Mouse (Mus musculus): ENCODE results near the gene Baz2b.

The Baz2b gene

DNA sequence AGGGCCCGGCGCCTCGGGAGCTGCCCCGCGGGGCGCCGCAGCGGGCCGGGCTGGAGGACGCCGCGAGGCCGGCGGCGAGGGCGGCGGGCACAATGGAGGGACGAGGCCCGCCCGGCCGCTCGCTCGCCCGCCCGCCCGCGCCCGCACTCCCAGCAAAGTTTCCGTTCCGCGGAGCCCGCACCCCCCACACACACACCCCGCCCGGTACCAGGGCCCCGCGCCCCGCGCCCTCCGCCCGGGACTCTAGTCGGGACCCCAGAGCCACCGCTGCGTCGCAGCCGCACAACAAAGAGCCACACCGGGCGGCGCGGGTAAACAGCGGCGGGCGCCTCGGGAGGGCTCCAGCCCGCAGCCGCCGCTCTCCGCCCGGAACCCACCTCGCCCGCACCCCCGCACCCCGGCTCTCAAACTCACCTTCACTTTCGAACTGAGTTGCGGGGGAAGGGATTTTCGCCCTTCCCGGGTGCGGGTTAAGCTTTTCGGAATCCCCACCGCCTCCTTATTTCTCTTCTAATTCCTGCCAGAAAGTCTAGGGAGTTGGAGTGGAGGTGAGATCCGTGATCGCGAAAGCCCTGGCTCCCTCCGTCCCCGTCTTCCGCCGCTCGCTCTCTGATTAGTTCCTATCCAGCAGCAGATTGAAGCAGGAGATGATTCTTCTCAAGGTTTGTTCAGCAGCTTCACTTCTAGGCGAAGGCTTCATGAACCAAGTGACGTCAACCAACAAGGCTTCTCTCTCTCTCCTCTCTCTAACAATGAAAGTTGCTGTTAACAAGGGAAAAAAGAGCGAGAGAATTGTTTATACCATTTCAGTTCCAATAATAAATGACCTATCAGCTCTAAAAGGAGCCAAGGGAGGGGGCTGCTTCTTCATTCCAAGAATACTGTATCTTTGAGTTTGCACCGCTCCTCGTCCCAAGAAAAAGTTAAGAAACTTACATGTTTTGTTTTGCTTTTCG lies 84.3 kb downstream of the Baz2b start:
- Histone ChIP-seq H3K4me1 (replicated peaks; ENCODE audit: low read depth, low read length) (peaks cover 32% of the 10 kb centered on the region), H3K36me3 (ENCODE audit: insufficient read depth, low read length) (no peaks in the 10 kb centered on the region), H3K4me3 (replicated peaks; ENCODE audit: low read length) (peak overlapping the region; percentile 91), H3K27me3 (ENCODE audit: insufficient read depth, low read length) (peaks cover 9% of the 10 kb centered on the region; the same call in 1 of the 2 replicates), H3K9me3 (ENCODE audit: low read length) (no peaks in the 10 kb centered on the region)
- no peak for TF ChIP-seq NANOG (IDR thresholded peaks at IDR 0.05; ENCODE audit: borderline replicate concordance, low read length)
- TF ChIP-seq POU5F1 (IDR thresholded peaks at IDR 0.05; ENCODE audit: borderline replicate concordance, low read length), result no peak
- no peak for TF ChIP-seq CTCF (conservative IDR thresholded peaks at IDR 0.05; ENCODE audit: low read length)

DNA sequence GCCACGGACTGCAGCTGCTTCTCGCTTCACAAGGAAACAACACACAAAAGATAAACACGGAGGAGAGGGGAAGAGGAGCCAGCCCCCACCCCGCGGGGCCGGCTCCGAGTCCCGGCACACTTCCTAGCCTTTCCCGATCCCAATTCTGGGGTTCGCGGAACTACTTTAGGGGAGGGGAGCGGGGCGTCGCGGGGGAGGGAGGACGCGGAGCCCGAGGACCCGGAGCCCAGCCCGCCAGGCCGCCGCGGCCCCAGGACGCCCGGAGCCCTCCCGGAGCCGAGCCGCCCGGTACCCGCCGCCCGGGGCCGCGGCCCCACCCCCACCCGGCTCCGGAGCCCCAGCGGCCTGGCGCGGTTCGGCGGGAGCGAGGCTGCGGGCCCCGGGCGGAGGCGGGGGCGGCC lies 85.0 kb downstream of the Baz2b start:
- Histone ChIP-seq H3K4me3 (replicated peaks; ENCODE audit: low read length) (peak overlapping the region; percentile 91), H3K9me3 (ENCODE audit: low read length) (no peaks in the 10 kb centered on the region), H3K27me3 (ENCODE audit: insufficient read depth, low read length) (peaks cover 7% of the 10 kb centered on the region; the same call in 1 of the 2 replicates), H3K4me1 (replicated peaks; ENCODE audit: low read depth, low read length) (peaks cover 35% of the 10 kb centered on the region), H3K36me3 (ENCODE audit: insufficient read depth, low read length) (no peaks in the 10 kb centered on the region)
- TF ChIP-seq NANOG (IDR thresholded peaks at IDR 0.05; ENCODE audit: borderline replicate concordance, low read length) (no peak), POU5F1 (IDR thresholded peaks at IDR 0.05; ENCODE audit: borderline replicate concordance, low read length) (no peak), CTCF (conservative IDR thresholded peaks at IDR 0.05; ENCODE audit: low read length) (no peak)

DNA sequence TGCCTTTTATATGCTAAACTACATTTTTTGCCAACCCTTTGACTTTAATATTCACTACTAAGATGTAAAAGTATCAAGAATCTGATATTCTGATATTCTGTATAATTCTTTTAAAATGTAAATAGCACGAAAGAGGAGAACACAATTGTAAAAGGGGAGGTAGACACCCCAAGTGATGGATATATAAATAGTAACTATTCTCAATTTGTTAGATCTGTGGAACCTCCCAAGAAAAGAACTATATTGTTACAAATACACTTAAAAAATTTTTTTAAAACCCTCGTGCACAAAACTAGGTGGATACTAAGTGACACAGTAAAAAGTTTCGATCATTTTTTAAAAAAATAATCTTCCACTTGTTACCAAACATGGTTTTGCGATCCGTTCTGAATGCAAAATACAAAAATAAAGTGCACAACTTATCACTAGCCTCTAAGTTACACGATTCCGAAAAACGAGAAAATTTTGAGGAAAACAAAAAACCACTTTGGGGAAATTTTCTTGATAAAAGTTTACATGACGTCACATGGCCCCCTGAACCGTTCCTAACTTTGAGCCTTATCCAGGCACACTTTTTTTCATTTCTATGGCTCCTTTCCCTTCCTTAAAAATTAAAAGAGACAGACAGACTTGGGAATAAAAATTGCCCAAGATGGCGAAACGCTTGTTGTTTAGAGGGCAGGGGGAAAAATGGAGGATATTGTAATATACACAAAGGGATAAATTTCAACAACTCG lies 85.6 kb downstream of the Baz2b start:
- Histone ChIP-seq H3K36me3 (ENCODE audit: insufficient read depth, low read length) (no peaks in the 10 kb centered on the region), H3K4me1 (replicated peaks; ENCODE audit: low read depth, low read length) (peaks cover 35% of the 10 kb centered on the region), H3K4me3 (replicated peaks; ENCODE audit: low read length) (peak overlapping the region; percentile 91), H3K27me3 (ENCODE audit: insufficient read depth, low read length) (peaks cover 7% of the 10 kb centered on the region; the same call in 1 of the 2 replicates), H3K9me3 (ENCODE audit: low read length) (no peaks in the 10 kb centered on the region)
- TF ChIP-seq CTCF (conservative IDR thresholded peaks at IDR 0.05; ENCODE audit: low read length) (no peak), NANOG (IDR thresholded peaks at IDR 0.05; ENCODE audit: borderline replicate concordance, low read length) (no peak), POU5F1 (IDR thresholded peaks at IDR 0.05; ENCODE audit: borderline replicate concordance, low read length) (no peak)

DNA sequence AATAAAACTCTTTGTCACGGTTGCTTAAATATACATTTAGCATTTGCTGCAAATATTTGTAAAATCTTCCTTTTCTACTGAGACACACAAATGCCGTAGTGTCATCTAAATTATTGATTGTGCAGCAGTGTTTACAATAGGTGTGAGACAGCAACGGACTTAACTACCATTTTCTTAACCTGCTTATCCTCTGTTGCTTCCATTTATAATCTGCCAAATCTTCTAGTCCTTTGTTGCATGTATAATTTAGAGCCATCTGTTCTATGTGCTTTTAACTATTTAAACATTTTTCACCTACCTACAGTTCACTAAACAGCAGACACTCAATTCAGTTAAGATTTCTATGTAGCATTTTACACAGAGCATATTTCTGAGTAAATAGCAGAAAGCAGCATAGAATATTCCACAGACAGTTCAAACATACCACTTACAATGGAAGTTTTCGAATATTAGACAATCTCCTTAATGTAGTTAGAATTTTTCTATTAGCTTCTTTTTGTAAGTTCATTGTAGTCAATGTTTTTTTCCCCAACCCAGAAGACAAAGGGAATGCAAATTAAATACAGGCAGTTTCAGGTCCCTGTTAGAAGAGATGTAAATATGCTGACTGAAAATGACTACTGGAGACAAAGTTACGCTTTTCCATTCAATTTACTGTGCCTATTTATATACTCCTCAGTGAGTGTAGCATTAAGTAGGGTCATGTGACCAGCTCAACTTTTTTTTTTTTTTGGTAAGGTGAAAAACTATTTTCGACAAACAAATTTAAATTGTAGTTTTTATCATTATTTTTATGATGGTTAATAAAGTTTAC lies 86.4 kb downstream of the Baz2b start:
- no peaks in the 10 kb centered on the region for H3K36me3 ChIP-seq (ENCODE audit: insufficient read depth, low read length)
- no peaks in the 10 kb centered on the region for H3K9me3 ChIP-seq (ENCODE audit: low read length)
- no peak overlapping the region for H3K4me3 ChIP-seq (replicated peaks; ENCODE audit: low read length)
- H3K27me3 ChIP-seq (ENCODE audit: insufficient read depth, low read length), result 0 out of 2 replicates have a peak, but pooled peaks cover 7% of the 10 kb centered on the region
- no peak for TF ChIP-seq POU5F1 (IDR thresholded peaks at IDR 0.05; ENCODE audit: borderline replicate concordance, low read length)
- TF ChIP-seq NANOG (IDR thresholded peaks at IDR 0.05; ENCODE audit: borderline replicate concordance, low read length), result no peak
- peaks cover 35% of the 10 kb centered on the region for H3K4me1 ChIP-seq (replicated peaks; ENCODE audit: low read depth, low read length)

DNA sequence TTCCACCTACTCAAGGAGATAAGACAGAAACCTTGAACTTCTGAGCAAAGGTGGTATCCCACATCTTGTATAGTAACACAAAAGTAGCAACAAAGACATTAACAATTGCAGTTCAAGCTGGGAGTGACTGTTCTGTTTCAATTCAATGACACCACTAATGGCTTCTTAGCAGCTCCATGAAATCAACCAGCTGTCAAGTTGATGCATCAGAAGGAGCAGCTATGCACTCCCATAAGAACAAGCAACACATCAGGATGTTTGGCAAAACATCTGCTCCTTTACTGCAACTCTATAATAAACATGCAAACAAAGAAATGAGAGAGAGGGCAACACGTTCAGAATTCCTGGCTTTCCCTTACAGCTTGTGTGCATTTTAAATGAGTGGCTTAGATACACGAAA lies 87.5 kb downstream of the Baz2b start:
- no peaks in the 10 kb centered on the region for H3K36me3 ChIP-seq (ENCODE audit: insufficient read depth, low read length)
- H3K4me3 ChIP-seq (replicated peaks; ENCODE audit: low read length), result no peak overlapping the region
- TF ChIP-seq CTCF (conservative IDR thresholded peaks at IDR 0.05; ENCODE audit: low read length) (no peak), POU5F1 (IDR thresholded peaks at IDR 0.05; ENCODE audit: borderline replicate concordance, low read length) (no peak), NANOG (IDR thresholded peaks at IDR 0.05; ENCODE audit: borderline replicate concordance, low read length) (peak; percentile 53; the same call in 1 of the 2 replicates)
- H3K27me3 ChIP-seq (ENCODE audit: insufficient read depth, low read length), result 0 out of 2 replicates have a peak, but pooled peaks cover 7% of the 10 kb centered on the region
- H3K4me1 ChIP-seq (replicated peaks; ENCODE audit: low read depth, low read length), result peaks cover 34% of the 10 kb centered on the region
- H3K9me3 ChIP-seq (ENCODE audit: low read length), result no peaks in the 10 kb centered on the region

DNA sequence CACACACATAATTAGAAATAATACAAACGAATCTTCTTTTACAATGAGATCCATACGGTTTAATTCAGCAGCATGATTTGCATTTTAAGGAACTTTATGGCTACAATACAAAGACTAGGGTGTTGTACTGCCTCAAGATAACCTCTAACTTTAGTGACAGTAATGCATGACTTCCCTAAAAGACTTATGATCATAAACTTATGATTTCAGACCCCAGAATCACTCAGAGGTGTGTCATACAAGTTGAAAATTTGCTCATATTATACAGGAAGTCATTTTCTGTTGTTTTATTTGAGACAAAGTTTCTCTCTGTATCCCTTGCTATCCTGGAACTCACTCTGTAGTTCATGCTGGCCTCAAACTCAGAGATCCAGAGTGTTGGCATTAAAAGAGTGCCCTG lies 89.0 kb downstream of the Baz2b start:
- TF ChIP-seq POU5F1 (IDR thresholded peaks at IDR 0.05; ENCODE audit: borderline replicate concordance, low read length), result no peak
- no peak for TF ChIP-seq NANOG (IDR thresholded peaks at IDR 0.05; ENCODE audit: borderline replicate concordance, low read length)
- TF ChIP-seq CTCF (conservative IDR thresholded peaks at IDR 0.05; ENCODE audit: low read length), result no peak
- H3K4me3 ChIP-seq (replicated peaks; ENCODE audit: low read length), result no peak overlapping the region
- H3K4me1 ChIP-seq (replicated peaks; ENCODE audit: low read depth, low read length), result peaks cover 20% of the 10 kb centered on the region
- H3K27me3 ChIP-seq (ENCODE audit: insufficient read depth, low read length), result 0 out of 2 replicates have a peak, but pooled peaks cover 3% of the 10 kb centered on the region
- H3K9me3 ChIP-seq (ENCODE audit: low read length), result no peaks in the 10 kb centered on the region
- no peaks in the 10 kb centered on the region for H3K36me3 ChIP-seq (ENCODE audit: insufficient read depth, low read length)

DNA sequence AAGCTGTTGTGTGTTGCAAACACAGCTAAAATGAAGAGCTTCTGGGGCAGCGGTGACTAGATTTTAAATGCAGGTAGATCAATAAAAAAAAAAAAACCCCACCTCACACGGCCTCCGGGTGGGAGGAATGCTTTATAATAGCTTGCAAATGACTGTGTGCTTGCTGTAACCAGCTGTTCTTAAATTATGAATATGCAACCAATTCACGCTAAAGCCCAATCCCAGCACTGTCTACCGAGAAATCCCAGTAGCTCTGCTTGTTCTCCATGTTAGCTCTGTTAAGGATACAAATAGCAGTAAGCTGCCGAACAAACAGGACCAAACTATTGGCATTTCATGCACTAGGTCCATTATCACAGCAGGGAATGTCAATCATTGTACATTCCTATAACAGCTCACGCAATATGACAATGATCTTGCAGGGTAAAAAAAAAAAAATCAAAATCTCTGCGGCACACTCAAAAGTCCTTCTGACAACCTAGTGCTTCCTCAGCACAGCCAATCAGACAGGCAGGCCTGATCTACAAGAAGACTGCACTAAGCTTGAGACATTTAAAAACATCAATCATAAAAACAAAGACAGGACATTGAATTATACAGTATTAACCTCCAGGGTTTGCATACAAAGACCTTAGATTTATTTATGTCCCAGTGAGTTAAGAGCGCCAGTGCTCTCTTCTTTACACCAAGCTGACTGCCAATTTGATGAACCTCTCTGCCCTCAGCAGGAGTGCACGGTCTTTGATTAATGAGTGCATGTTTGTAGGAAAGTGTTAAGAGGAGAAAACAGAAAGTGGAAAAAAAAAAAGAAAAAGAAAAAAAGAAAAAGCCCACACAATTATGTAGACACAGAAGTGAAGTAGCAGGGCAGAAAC lies 90.7 kb downstream of the Baz2b start:
- TF ChIP-seq NANOG (IDR thresholded peaks at IDR 0.05; ENCODE audit: borderline replicate concordance, low read length) (no peak), CTCF (conservative IDR thresholded peaks at IDR 0.05; ENCODE audit: low read length) (no peak), POU5F1 (IDR thresholded peaks at IDR 0.05; ENCODE audit: borderline replicate concordance, low read length) (no peak)
- H3K9me3 ChIP-seq (ENCODE audit: low read length), result no peaks in the 10 kb centered on the region
- no peaks in the 10 kb centered on the region for H3K36me3 ChIP-seq (ENCODE audit: insufficient read depth, low read length)
- H3K4me3 ChIP-seq (replicated peaks; ENCODE audit: low read length), result no peak overlapping the region
- H3K4me1 ChIP-seq (replicated peaks; ENCODE audit: low read depth, low read length), result peaks cover 20% of the 10 kb centered on the region
- H3K27me3 ChIP-seq (ENCODE audit: insufficient read depth, low read length), result no peaks in the 10 kb centered on the region
